Mouse (Mus musculus): ENCODE measurements around the gene Hoxa13. TPM values are rescaled to one million over a fixed set of nuclear protein-coding genes. Genes with fewer than 3 reads are reported as not detected.
A peak's percentile ranks its signal among the peaks of the same experiment; 100 is the strongest.

Gene Hoxa13
- polyA plus RNA-seq (2016; fragmentation: Nextera tagmentation; extraction: Ambion mirVana) = not detected in 2 replicates

GRCm38 (mm10) chr6:52260654-52261575 is at the start of gene Hoxa13:
TSS of gene Hoxa13 (minus strand) at chr6:52260880.
- WGBS = under 1% methylated on average over 45 of the region's 72 CpGs
- H3K4me3 ChIP-seq = peak within 1 kb of the TSS; percentile 44
- peaks cover 11% of the 10 kb centered on the region for H3K4me1 ChIP-seq
- H3K27ac ChIP-seq = no peak within 1 kb of the TSS
- no peaks in the 10 kb centered on the region for H3K9me3 ChIP-seq
- peaks cover 100% of the 10 kb centered on the region for H3K27me3 ChIP-seq (ENCODE audit: poor library complexity, severe bottlenecking)
- peak; percentile 57 for DNase-seq (ENCODE audit: extremely low spot score, low spot score)
- no peaks in the 10 kb centered on the region for H3K36me3 ChIP-seq (replicated peaks)

- no peak overlapping the region for H3K27ac ChIP-seq
- no peak overlapping the region for H3K4me3 ChIP-seq
- H3K4me1 ChIP-seq = peaks cover 43% of the 10 kb centered on the region
- WGBS = 1% methylated on average over 24 of the region's 24 CpGs
- DNase-seq (ENCODE audit: extremely low spot score, low spot score) = peak; percentile 54
- no peaks in the 10 kb centered on the region for H3K36me3 ChIP-seq (replicated peaks)
- H3K9me3 ChIP-seq = no peaks in the 10 kb centered on the region
- peaks cover 100% of the 10 kb centered on the region for H3K27me3 ChIP-seq (ENCODE audit: poor library complexity, severe bottlenecking)
Observed at GRCm38 (mm10) chr6:52310366-52310765, 49.7 kb upstream of the Hoxa13 start.

GRCm38 (mm10) chr6:52309766-52310165 is 49.1 kb upstream of the Hoxa13 start:
- Histone ChIP-seq H3K4me3 (no peak overlapping the region), H3K4me1 (peaks cover 43% of the 10 kb centered on the region), H3K27ac (no peak overlapping the region), H3K36me3 (replicated peaks) (no peaks in the 10 kb centered on the region), H3K9me3 (no peaks in the 10 kb centered on the region), H3K27me3 (ENCODE audit: poor library complexity, severe bottlenecking) (peaks cover 100% of the 10 kb centered on the region)
- peak; percentile 46 for DNase-seq (ENCODE audit: extremely low spot score, low spot score)
- WGBS = 3% methylated on average over 10 of the region's 10 CpGs

GRCm38 (mm10) chr6:52305877-52306389 is 45.3 kb upstream of the Hoxa13 start:
- H3K27ac ChIP-seq = no peak overlapping the region

GRCm38 (mm10) chr6:52303426-52303825 is 42.7 kb upstream of the Hoxa13 start:
- Histone ChIP-seq H3K36me3 (replicated peaks) (no peaks in the 10 kb centered on the region), H3K4me3 (no peak overlapping the region), H3K9me3 (no peaks in the 10 kb centered on the region), H3K27ac (no peak overlapping the region), H3K27me3 (ENCODE audit: poor library complexity, severe bottlenecking) (peaks cover 93% of the 10 kb centered on the region), H3K4me1 (peaks cover 11% of the 10 kb centered on the region)
- no peak for DNase-seq (ENCODE audit: extremely low spot score, low spot score)
- 57% methylated on average over 3 of the region's 3 CpGs for WGBS

More at GRCm38 (mm10) chr6:52305877-52306389, 45.3 kb upstream of the Hoxa13 start:
- under 1% methylated on average over 30 of the region's 30 CpGs for WGBS
- peaks cover 96% of the 10 kb centered on the region for H3K27me3 ChIP-seq (ENCODE audit: poor library complexity, severe bottlenecking)
- peak; percentile 61 for DNase-seq (ENCODE audit: extremely low spot score, low spot score)
- H3K4me3 ChIP-seq = peak overlapping the region; percentile 52
- no peaks in the 10 kb centered on the region for H3K9me3 ChIP-seq
- H3K4me1 ChIP-seq = peaks cover 19% of the 10 kb centered on the region
- no peaks in the 10 kb centered on the region for H3K36me3 ChIP-seq (replicated peaks)

- WGBS = 80% methylated on average over 4 of the region's 4 CpGs
- Histone ChIP-seq H3K36me3 (replicated peaks) (no peaks in the 10 kb centered on the region), H3K27ac (no peak overlapping the region), H3K27me3 (ENCODE audit: poor library complexity, severe bottlenecking) (peaks cover 91% of the 10 kb centered on the region), H3K4me1 (peaks cover 5% of the 10 kb centered on the region), H3K9me3 (no peaks in the 10 kb centered on the region), H3K4me3 (no peak overlapping the region)
- no peak for DNase-seq (ENCODE audit: extremely low spot score, low spot score)
Observed at GRCm38 (mm10) chr6:52300806-52301205, 40.1 kb upstream of the Hoxa13 start.

GRCm38 (mm10) chr6:52298511-52298910 is 37.8 kb upstream of the Hoxa13 start:
- Histone ChIP-seq H3K9me3 (no peaks in the 10 kb centered on the region), H3K4me3 (no peak overlapping the region), H3K27me3 (ENCODE audit: poor library complexity, severe bottlenecking) (peaks cover 92% of the 10 kb centered on the region), H3K27ac (no peak overlapping the region), H3K4me1 (no peaks in the 10 kb centered on the region), H3K36me3 (replicated peaks) (no peaks in the 10 kb centered on the region)
- DNase-seq (ENCODE audit: extremely low spot score, low spot score) = no peak
- 93% methylated on average over 4 of the region's 4 CpGs for WGBS

GRCm38 (mm10) chr6:52294616-52295015 is 33.9 kb upstream of the Hoxa13 start:
- Histone ChIP-seq H3K4me3 (no peak overlapping the region), H3K9me3 (no peaks in the 10 kb centered on the region), H3K4me1 (peaks cover 10% of the 10 kb centered on the region), H3K27ac (no peak overlapping the region), H3K36me3 (replicated peaks) (no peaks in the 10 kb centered on the region), H3K27me3 (ENCODE audit: poor library complexity, severe bottlenecking) (peaks cover 95% of the 10 kb centered on the region)
- DNase-seq (ENCODE audit: extremely low spot score, low spot score) = no peak
- WGBS = 73% methylated on average over 6 of the region's 6 CpGs

- H3K4me1 ChIP-seq = peaks cover 10% of the 10 kb centered on the region
- no peaks in the 10 kb centered on the region for H3K36me3 ChIP-seq (replicated peaks)
- no peaks in the 10 kb centered on the region for H3K9me3 ChIP-seq
- H3K27me3 ChIP-seq (ENCODE audit: poor library complexity, severe bottlenecking) = peaks cover 98% of the 10 kb centered on the region
- H3K4me3 ChIP-seq = no peak overlapping the region
- WGBS = 50% methylated on average over 7 of the region's 7 CpGs
- H3K27ac ChIP-seq = no peak overlapping the region
- DNase-seq (ENCODE audit: extremely low spot score, low spot score) = no peak
Observed at GRCm38 (mm10) chr6:52292328-52292727, 31.6 kb upstream of the Hoxa13 start.

GRCm38 (mm10) chr6:52291021-52291860 is 30.6 kb upstream of the Hoxa13 start:
- peaks cover 98% of the 10 kb centered on the region for H3K27me3 ChIP-seq (ENCODE audit: poor library complexity, severe bottlenecking)
- H3K9me3 ChIP-seq = no peaks in the 10 kb centered on the region
- 2% methylated on average over 45 of the region's 45 CpGs for WGBS
- DNase-seq (ENCODE audit: extremely low spot score, low spot score) = peak; percentile 48
- no peaks in the 10 kb centered on the region for H3K36me3 ChIP-seq (replicated peaks)
- no peak overlapping the region for H3K27ac ChIP-seq
- peak overlapping the region; percentile 36 for H3K4me3 ChIP-seq
- peaks cover 10% of the 10 kb centered on the region for H3K4me1 ChIP-seq

- Histone ChIP-seq H3K36me3 (replicated peaks) (no peaks in the 10 kb centered on the region), H3K27ac (no peak overlapping the region), H3K4me3 (no peak overlapping the region), H3K9me3 (no peaks in the 10 kb centered on the region), H3K4me1 (peaks cover 10% of the 10 kb centered on the region), H3K27me3 (ENCODE audit: poor library complexity, severe bottlenecking) (peaks cover 96% of the 10 kb centered on the region)
- DNase-seq (ENCODE audit: extremely low spot score, low spot score) = no peak
- WGBS = 21% methylated on average over 12 of the region's 12 CpGs
Observed at GRCm38 (mm10) chr6:52290186-52290585, 29.5 kb upstream of the Hoxa13 start.

GRCm38 (mm10) chr6:52283896-52284295 is 23.2 kb upstream of the Hoxa13 start:
- peaks cover 89% of the 10 kb centered on the region for H3K27me3 ChIP-seq (ENCODE audit: poor library complexity, severe bottlenecking)
- WGBS = 83% methylated on average over 5 of the region's 5 CpGs
- no peaks in the 10 kb centered on the region for H3K9me3 ChIP-seq
- no peak overlapping the region for H3K27ac ChIP-seq
- H3K4me1 ChIP-seq = no peaks in the 10 kb centered on the region
- H3K4me3 ChIP-seq = no peak overlapping the region
- no peaks in the 10 kb centered on the region for H3K36me3 ChIP-seq (replicated peaks)
- no peak for DNase-seq (ENCODE audit: extremely low spot score, low spot score)

Data from forebrain, embryonic 10.5 days (tissue).